Mouse (Mus musculus) c-Kit-positive CD71-negative TER-119-negative erythroid progenitor cells, embryonic 14.5 days (primary cell): ENCODE measurements at regions not wholly inside any gene's neighbourhood (a gene's known extent, or its start where the extent isn't known, plus 50 kb on each side); places are given as distances from the start of the nearest gene placed in this dataset.
"Not testable (repeated sequence)": the region's sequence is repeated elsewhere in the genome, so short reads cannot be mapped to it uniquely, and the experiment has no call there.

Experiments used
- DNase-seq: peaks from one replicate; pipeline ENCODE4 v3.0.0-alpha.2; 2013; ENCODE audit warnings: low read depth

DNA sequence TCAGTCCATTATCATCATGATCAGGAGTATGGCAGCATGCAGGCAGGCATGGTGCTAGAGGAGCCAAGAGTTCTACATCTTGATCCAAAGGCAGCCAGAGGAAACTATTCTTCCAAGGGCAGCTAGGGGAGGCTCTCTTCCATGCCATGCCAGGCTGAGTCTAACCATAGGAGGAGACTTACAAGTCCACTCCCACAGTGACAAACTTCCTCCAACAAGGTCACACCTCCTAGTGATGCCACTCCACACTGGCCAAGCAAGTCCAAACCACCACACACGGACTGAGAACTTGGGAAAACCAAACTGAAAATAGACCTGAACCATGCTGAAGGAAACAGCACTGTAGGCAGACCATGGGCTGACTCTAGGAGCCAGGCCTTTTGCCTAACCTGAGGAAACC, 197.4 kb downstream of the Prex1 start:
- no peak for DNase-seq

DNA sequence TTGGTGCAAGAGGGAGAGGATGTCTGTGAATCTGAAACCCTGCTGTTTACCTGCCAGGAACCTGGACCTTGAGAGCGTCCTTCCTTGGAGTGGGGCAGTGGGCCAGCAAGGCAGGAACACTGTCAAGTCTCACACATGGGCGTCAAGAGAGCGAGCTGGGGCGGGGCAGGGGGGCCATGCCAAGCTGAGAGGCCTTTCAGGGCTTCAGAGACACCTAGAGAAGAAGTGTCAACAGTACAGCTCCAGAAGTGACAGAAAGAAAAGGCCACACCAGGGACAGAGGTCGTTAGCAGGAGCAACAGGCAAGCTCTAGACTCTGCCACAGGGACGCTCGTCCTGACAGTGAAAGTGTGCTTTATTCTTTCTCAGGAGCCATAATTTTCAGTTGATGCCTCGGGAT, 199.0 kb downstream of the Prex1 start:
- DNase-seq, result no peak

DNA sequence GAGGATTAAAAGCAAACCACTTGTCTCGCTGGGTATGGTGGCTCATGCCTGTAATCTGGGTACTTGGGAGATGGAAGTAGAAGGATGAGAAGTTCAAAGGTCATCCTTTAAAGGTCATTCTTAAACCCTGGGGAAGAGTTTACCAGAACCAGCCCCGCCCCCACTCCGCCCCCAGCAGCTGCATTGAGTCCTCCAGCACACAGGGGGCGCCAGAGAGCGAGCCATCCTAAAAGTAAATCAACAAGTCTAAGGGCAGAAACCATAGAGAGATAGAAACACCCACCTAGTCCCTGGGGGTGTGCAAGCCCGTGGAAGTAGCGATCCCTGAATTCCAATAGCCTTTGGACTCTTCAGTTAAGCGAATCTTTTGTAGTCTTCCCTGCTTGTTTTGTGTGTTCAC, 201.1 kb downstream of the Prex1 start:
- no peak for DNase-seq

DNA sequence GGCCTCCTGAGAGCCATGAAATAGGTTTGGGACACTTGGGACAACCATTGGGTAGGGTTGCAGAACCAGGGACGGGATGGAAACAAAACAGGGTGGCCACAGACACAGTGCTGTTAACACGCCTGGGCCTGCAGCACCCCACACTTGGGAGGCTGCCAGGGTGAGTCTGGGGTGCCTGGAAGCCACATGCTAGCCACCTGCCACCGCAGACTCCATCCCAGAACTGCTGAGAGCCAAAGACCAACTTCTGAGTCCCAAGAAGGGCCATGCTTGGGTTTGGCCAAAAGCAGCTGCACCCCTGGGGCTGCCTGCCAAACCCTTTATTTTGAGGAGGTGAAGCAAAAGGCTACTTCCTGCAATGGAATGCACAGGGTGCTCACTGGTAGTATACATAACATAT, 202.2 kb downstream of the Prex1 start:
- DNase-seq, result not testable (repeated sequence)

DNA sequence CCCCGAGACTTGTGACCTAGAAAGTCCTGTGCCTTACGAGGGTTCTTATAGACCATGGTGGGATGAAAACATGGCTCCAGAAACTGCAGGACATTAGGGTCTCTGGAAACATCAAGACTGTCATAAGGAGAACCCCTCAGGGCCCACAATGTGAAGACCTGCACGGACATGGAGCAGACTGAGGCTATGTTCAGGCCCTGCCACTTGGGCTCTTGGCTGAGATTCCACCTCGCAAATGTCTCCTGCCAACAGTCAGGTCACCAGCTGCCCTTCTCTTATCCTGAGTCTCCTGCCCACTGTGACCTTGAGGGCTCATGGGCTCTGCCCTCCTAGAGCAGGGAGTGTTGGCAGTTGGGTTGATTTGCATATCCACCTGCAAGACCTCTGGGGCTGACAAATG, 202.9 kb downstream of the Prex1 start:
- DNase-seq, result no peak

DNA sequence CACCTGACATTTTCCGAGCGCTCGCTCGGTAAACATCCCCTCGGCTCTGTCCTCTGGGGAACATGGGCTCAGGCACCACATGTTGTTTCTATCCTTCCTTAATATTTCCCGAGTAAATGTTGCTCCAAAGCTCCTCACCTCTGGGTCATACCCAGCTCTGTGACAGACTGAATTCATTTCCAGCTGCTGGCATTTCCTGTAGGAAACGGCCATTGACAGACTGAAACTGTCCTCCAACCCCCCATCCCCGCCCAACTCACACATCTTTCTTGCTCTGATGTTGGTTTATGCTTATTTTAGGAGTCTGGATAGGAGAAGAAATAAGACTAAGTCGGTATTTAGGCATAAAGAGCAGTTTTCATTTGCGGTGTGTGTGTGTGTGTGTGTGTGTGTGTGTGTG, 204.0 kb downstream of the Prex1 start:
- no peak for DNase-seq

DNA sequence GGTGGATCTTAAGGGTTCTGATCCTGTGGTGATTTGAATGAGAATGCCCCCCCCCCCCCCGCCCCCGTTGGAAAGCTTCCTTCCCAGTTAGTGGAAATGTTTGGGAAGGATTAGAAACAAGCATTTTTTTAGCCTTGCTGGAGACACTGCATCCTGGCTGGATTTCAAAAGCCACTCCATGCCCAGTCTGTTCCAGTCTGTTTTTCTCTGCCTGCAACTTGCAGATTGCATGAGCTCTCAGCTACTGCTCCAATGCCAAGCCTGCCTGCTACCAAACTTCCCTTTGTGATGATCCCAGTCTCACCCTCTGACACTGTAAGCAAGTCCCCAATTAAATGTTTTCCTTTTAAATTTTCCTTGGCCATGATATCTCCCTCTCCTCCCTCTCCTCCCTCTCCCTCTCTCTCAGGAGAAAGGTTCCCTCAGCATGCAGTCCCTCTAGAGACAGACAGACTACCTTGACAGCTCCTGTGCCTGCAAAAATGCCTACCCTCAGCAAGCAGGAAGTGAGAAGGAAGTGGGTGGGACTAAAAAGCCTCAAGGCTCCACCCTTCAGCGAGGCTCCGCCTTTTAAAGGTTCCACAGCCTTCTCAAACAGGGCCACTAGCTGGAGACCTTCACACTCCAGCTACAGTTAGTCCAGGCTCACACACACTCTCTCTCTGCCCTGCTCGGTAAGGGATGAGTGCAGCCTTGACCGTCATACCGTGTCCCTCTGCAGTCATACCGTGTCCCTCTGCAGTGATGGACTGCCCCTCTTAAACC, 204.8 kb downstream of the Prex1 start:
- DNase-seq, result no peak

DNA sequence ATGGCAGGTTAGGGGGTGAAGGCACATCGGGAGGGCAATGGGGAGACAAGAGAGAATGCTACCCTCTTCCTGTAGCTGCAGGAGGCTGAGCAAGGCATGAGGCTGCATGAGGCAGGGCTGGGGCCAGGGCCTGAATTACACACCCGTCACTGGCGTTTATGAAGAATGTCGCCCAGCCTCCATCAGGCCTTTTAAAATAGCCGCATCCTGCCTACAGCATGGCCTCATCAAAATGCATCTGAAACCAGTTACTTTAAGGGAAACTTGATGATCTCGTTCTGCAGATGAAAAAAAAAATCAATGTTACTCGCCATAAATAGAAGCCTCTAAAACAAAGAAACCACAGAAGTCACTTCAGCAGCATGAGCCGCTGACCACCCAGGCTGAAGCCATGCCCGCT, 208.3 kb downstream of the Prex1 start:
- no peak for DNase-seq

DNA sequence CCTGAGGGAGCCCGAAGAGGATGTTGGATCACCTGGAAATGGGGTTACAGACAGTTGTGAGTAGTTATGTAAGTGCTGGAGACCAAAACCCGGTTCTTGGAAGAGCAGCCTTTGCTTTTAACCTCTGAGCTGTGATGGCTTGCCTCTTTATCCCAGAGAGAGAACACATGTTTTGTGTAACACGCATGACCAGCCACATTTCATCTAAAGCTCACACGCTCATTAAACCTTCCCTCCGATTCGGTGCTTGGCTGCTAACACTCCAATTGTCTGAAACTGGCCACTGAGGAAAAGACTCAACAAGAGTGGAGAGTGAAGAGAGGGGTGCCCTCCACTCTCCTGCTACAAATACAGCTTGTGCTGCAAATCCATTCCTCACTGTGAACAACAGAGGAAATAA, 210.0 kb downstream of the Prex1 start:
- DNase-seq, result no peak

DNA sequence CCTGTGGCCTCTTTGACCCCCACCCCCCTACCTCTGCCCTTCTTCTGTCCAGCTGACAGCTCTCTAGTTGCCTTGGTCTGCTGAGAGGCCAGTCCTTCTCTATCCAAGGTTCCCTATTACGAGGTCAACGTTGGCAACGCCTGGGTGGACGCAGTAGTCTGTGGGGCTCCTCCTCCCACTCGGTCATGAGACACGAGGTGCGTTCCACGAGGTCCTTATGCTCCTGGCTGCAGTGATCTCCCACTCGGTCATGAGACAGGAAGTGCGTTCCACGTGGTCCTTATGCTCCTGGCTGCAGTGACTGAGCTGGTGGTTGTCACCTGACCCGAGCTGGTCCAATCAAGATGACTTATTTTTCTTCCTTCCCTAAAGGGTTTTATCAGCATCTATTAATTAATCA, 220.7 kb downstream of the Prex1 start:
- no peak for DNase-seq

DNA sequence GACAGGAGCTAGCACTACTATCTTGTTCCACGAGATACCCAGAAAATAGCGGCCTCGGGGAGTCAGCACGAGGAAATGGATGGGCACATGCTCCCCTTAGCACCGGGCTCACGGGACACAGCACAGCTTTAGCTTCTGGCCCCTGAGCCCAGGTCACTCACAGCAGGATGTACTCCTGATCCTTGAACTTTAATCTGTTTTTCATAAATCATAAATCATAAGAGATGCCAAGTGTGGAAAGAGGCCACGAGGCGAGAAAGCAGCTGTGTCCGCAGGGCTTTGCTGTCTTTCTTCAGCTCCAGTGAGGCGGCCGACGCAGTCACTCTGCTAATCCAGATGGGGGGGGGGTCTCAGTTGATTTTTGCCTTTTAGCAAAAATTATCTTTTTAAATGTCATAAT, 221.2 kb downstream of the Prex1 start:
- DNase-seq, result no peak

DNA sequence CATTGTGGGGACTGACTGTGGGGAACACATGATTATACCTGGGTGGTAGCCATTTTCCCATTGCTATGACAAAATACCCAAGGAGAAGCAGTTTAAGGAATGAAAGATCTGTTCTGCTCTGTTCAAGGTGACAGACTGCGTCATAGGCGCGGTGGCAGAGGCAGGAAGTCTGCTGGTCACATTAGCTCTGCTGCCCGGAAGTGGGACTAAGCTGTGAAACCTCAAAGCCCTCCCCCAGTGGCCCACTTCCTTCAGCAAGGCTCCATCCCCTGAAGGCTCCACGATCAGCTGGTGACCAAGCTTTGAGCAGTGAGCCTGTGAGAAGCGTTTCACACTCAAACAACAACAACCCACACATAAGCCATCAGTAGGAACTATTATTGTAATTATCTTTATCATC, 221.8 kb downstream of the Prex1 start:
- no peak for DNase-seq

DNA sequence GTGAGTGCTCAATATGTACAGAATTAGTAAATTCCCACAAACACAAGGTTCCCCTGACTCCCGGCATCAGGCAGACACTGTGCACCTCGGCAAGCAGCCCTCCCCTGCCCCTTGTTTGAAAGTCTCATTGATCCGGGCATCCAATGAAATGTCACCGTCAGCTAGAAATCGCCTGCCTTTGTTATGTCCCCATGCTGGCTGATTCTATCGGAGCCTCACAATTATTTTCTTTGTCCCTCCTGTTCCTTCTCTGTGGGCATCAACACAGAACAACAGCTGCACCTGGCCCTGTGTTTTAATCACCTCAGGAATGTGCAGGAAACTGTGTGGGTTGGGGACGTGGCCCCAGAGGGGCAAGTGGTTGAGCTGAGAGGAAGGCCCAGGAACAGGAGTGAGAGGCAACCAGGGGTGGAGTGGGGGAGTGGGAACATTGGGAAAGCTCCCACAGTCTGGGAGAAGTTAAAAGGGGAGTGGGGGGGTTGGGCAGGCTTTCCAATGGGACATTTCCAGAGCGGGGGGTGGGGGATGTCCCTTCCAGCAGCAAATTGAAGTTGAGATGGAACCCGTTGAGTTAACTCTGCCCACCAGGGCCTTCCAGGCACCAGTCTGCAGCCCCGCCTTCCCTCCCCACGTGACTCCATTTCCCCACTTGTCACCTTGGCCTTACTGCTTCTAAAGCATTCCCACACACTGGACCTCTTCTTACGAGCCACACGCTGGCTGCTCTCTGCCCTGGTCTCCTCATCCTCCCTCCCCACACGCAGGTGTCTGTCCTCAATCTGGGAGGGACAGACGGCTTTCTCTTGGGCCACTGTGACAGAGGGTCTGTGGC, 224.4 kb downstream of the Prex1 start:
- no peak for DNase-seq

DNA sequence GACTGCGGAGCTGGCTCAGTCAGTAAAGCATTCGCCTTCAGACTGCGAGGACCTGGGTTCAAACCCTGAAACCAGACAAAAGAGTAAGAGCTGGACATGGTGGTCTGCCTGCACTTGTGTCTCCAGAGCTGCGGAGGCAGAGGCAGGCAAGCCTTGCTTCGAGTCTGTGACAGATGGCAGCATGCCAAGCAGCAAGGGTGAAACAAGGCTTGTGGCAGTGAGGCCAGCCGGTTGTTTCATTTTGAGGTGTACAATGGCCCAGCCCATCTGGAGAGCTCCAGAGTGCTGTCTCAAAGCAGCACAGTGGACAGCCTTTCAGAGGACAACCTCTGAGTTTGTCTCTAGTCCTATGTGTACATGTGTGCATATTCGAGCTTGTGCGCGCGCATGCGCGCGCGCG, 225.9 kb downstream of the Prex1 start:
- DNase-seq, result no peak

DNA sequence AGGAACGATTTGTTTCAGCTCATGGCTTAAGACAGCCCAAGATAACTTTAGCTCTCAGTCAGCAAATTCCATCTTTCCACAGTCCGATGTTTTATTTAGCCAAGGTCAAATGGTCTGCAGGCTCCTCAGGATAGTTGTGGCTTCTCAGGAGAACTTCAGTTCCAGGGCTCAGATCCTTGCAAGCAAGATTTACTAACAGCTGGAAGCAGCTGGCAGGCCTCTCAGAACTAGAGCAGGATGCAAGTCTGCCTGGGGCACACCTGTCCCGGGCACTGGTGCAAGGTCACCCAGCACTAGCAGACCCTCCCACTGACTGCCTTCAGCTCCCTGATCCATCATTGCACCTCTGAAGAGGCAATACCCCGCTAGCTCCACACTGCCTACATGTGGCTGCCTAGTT, 227.8 kb downstream of the Prex1 start:
- no peak for DNase-seq

DNA sequence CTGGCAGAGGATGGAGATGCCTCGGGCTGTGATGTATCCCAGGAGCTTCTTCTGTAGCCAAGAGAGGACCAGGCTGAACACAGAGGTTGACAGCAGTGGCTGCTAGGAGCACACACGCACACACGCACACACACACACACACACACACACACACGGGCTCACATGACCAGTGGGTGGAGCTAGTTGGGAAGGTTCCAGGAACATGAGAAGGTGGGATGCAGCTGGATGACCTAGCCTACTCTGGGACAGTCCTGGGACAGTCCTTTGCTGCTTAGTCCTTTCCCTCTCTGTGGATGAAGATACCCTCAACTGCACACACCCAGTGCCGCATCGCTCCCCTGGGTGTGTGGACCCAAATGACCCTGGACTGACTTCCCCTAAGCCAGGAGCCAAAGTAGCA, 228.3 kb downstream of the Prex1 start:
- DNase-seq, result no peak

DNA sequence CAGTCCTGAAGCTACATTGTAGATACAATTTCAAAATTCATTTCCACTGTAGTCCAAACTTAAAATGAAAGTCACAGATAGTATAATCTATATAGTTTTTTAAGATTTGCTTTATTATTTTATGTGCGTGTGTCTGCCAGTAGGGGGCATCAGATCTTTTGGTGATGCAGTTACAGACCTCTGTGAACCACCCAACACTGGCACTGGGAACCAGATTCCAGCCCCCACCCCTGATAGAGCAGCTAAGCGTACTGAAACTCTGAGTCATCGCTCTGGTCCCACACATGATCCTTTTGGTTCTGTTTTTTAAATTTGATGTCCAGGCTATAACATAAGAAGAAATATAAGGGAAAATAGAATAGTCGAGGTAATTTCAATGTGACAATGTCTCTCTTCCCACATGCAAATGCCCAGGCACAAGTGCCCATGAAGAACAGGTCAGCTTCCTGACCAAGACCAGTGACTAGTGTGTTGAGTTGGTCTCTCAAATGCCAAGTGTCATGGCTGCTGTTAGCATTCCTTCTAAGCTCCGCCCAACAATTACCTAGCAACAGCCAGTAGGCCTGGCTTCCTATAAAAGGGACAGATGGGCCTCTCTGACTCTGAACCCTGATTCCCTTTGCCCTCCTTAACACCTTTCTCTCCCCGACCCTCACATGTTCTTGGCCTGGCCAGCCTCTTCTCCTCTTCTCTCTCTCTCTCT, 229.9 kb downstream of the Prex1 start:
- DNase-seq, result no peak

DNA sequence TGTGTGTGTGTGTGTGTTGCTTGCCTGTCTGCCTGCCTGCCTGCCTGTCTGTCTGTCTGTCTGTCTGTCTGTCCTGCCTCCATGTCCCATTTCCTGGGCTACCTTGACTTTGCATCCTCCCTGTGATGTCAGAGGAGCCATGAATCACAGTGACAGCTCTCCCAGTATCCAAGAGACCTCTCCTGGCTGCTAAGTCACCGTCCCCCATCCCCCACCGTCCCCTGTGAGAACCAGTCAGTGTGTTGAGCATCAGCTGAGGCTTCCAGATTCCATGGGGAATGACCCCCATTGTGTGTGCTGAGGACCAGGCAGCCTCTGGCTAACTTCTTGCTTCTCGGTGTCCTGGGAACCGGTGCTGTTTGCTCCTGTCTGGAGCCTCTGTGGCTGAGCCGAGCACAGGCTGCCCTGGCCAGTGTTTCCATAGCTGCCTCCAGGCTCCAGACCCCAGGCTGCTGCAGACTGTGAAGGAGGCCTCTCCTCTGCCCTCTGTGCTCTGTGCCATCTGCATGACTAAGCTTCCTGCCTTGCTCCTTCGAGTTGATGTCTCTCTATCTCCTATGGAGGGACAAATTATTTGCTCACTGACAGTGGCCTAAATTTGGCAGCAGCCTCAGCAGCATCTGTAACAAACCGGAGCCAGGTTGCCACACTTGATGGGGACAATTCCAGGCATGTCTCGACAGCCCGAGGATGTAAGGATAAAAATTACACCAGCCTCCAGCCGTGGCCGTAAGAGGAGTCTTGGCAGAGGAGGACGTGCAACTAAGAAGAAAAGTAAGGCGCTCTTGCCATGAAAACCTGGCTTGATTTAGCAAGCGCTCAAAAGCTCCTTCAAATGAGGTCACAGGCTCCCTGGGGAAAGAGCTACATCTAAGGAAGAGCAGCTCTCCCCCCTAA, 230.7 kb downstream of the Prex1 start:
- no peak for DNase-seq

DNA sequence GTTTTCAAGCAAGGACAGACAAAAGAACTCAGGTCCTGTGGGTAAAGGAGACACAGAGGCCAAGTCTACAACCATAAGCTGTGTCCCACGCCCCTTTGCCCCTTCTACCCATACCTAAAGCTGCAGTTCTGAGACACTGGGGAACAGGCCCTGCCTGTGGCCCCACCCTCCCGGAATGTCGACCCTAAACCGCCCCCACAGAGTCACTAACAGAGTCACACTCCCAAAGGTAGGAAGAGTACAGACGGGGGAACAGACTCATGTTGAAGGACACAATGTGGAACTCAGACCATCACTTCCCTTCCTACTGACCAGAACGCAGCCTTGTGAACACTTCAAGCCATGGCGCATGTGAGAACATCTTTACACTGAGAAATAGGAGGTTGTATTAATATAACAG, 231.9 kb downstream of the Prex1 start:
- DNase-seq, result no peak

DNA sequence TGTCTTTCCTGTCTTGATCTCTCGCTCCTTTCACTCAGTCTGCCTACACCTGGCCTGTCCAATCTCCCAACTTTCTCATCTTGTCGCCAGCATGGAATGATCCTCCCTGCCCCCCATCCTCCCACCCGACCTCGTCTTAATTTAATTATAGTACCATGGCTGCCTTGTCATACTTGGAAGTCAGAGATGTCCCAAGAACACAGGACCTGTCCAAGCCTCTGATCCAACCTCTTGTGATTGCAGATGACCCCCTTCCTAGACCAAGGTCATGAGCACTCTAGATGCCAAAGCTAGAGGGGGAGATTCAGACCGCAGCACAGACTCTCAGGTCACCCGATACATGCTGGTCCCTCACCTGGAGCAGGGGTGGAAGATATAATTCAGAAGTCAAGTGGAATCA, 232.3 kb downstream of the Prex1 start:
- DNase-seq, result no peak

DNA sequence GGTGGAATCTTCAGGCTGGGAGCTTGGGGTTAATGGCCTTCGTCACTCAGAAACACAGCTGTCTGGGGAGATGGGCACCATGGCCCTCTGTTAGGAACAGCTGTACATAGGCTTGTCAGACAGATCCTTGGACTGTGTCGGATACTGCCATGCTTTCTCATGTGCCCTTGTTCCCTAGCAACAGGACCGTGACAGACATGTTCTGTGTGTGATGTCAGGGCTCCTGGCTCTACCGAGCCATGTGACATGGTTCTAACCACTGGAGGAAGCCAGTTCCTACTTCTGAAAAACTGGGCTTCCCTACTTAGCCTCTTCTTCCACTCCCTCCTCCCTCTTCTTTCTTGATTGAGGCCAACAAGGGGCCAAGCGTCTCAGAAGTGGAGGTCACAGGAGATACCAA, 232.7 kb downstream of the Prex1 start:
- DNase-seq, result no peak

DNA sequence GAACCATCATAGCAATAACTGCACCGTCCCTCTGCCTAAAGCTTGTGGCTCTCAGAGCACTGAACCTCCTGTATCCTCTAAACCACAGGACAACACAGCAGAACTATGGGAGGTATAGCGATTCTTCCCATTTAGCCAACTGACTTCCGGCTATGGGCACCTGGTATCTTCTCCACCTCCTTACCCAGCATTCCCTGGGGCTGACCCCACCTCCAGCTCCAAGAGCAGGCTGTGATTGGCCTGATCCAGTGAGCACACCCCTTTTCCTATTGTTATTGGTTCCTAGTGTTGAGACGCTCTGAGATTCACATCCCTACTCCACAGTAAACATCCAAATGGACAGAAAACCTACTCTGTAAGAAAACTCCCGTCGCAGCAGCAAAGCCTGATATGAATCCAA, 236.7 kb downstream of the Prex1 start:
- no peak for DNase-seq
